Mouse (Mus musculus) megakaryocyte-erythroid progenitor cell, adult 5-6 weeks (primary cell): Measurements from ENCODE around the gene Gm42906. TPM values are rescaled to one million over a fixed set of nuclear protein-coding genes. Genes with fewer than 3 reads are reported as not detected.

Experiments
- ATAC-seq: replicated peaks from 2 replicates; pipeline ENCODE4 v1.8.0; 2016; ENCODE audit warnings: mild to moderate bottlenecking, inconsistent platforms; ENCODE audit not compliant: severe bottlenecking, poor library complexity, low FRiP score, low TSS enrichment
- total RNA-seq, 2 experiments: library from RNA; stranded (forward) in 1 of 2; stranded (reverse) in 1 of 2; fragments of 200-1000, 215-1000 nt in 1 of 2; fragments of >200 nt in 1 of 2; fragmentation: Nextera tagmentation in 1 of 2; gene quantifications; 2 replicates each; pipeline ENCODE4 v1.2.3; 2014 to 2017

Gm42906 gene
- total RNA-seq, 2 experiments from 2014 or later = not detected

DNA sequence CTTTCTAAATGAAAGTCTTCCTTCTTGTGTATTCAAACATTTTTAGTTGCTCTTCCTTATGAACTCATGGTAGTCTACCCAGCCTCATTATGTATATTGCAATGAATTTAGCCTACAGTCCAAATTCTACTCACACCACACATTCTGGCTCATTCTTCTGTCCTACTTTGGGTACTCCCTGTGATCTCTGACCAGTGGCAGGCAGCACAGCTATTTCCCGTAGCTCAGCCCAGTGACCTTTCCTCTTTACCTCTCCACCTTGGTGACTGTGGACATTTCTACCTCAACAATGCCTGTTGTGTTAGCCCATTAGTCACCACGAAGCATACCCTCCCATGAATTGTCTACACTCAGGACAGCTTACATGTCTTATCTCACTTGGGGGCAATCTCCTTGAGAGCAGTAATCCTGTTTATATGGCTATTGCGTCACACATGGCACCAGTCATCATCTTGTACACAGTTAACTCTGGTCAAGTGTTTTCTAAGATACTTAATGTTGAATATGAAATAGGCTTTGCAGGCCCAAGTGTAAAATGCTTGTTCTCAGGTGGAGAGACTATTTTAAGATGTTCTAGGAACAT is 257.7 kb downstream of the Gm42906 start:
- ATAC-seq = no peak

DNA sequence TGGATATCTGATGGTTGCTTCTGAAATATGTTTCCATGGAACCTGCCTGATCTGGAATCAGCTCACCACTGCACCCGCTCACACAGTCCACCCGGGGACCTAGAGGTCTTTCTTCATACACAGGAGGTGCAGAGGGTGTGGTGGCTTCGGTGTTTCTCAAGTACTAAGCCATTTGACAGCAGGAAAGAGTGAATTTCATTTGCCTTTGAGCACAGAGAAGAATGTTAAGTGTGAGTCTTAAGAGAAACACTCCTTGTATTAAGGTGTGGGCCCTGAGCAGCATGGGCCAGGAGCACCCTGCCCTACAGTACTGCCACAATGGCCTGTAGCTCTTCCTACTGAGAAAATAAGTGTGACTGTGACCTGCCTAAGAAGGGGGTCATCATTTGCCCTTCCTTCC is 259.8 kb downstream of the Gm42906 start:
- ATAC-seq = no peak

DNA sequence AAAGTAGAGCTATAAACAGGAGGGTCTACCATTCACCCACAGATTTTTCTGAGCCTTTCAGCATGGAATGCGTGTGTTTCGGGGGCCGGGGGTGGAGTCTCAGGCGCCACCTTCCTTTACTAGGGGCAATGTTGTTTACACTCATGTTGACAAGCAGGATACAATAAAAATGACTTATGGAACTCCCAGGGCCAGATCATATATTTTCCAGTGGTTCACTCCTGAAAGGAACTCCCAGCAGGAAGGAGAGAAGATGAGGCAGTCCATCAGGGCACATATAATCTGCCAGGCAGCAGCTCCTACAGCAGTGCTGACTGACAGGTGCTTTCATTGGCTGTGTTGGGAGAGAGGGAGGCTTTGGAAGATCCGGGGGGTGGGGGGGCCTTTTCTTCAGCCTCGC is 260.3 kb downstream of the Gm42906 start:
- no peak for ATAC-seq

DNA sequence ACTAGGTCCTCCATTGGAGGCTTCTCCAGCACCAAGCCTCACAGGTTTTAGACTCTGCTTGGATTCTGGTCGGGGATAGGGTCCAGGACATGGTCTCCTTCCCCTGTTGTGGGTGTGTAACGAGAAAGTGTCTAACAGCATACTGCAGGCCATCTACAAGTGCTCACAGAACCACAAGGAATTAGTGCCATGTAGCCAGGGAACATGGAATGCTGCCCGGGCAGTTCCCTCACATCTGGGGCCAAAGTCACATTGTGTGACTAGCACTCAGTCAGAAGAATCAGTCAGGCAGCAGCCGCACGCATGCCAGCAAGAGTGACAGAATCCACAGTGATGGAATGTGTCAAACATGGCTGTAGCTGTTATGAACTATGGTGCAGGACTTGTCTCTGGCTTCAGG is 261.7 kb downstream of the Gm42906 start:
- no peak for ATAC-seq

DNA sequence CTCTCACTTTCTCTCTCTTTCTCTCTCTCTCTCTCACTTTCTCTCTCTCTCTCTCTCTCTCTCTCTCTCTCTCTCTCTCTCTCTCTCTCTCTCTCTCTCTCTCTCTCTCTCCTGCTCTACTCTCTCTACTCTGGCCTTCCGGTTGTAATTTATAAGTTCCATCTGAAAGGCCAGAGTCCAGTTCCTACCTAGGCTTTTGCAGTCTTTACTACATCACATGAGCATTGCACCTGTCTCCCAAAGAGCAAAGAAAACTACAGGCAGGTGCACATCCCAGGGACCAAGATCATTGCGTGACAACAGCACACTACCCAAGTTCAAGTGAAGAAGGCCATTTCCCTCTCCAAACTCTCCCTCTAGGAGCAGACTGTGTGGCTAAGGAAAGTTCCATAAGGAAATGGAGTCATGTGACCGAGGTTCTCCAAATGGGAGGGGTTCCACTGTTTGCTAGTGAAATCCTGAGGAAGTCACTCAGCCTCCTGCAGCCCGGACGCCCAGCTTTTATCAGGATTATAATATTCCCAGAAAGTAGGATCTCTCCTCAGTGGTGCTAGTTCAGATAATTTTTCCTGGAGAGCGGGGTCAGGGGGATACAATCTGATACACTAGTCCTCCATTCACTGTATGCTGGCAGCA is 262.5 kb downstream of the Gm42906 start:
- ATAC-seq = no peak

DNA sequence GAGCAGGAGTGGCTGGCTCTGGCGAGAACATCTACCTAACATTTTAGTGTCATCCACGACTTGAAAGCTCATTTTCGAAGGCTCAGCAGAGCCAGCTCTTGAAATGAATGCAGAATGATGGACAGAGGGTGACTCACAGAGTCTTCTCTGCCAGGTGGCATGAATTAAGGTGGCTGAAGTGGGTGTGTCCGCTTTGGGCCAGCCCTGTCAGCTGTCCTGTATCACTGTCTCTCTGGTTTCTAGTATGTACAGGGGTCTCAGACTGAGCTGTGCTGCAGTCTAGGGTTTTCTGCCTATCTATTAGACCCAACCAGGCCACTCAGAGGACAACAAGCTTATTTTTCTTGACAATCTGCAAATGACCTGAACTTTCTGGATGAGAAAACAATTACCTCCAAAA is 263.1 kb downstream of the Gm42906 start:
- ATAC-seq = no peak

DNA sequence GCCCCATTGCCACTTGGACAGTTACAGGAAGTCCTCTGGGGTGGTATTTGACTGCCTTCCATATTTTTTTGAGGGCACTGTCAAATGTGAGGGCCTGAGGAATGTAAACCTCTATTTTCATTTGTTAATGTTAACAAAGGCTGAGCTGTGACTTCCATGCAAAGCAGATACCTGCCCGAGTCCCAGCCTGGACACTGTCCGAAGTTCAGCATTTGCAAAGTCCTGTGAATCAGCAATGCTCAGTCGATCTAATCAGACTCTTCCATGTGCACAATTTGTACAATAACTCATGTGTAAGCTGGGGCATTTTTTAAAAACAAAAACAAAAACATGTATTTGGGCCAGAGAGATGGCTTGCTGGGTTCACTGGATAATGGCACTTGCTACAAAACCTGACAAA is 265.3 kb downstream of the Gm42906 start:
- ATAC-seq = no peak

DNA sequence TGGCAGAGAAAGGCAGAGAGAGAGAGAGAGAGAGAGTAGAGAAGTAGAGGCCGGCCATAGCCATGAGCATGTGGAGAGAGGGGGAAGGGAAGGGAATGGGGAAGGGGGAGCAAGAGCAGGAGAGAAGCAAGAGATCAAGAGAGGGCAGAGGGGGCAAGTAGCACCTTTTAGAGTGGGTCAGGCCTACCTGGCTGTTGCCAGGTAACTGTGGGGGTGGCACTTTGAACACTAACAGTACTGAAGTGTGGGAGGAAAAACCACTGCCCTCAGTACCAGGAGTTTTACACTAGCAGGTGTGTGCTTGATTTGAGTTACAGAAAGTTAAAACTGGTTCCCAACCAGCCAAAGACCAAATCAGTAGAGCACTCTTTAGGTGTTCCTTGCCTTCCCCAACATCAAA is 272.7 kb downstream of the Gm42906 start:
- no peak for ATAC-seq

DNA sequence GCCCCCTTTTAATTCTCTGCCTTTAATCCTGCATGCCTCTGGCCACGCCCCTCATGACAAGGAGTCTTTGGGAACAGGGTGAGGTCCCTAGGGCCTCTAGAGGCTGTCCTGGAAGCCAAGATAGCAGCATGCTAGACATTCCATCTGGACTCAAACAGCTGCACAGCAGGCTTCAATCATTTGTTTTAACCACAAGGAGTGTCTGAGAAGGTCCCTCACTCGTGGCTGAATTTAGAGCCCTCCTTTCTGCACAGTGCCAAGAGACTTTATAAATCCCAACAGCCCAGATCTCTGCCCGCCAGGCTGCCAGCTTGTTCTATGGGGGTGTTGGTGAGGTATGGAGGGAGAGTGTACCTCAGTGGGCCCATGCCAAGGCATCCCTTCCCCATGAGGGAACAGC is 273.2 kb downstream of the Gm42906 start:
- no peak for ATAC-seq

DNA sequence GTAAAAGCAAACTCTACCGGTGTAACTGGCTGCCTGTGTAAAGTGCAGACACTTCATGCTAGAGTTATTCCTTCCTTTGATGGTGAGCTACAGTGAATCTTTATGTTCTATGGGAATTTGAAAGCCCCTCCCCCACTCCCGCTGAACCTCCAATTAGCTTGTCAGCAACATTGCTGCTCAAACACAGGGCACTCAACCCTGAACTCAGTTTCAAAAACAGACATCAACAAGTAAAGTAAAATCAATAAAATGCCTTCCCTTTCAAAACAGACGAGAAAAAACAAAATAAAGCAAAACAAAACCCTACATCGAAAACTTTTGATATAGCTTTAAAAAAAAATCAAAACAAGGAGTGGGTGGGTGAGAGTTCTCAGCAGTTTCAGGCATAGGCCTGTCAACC is 273.9 kb downstream of the Gm42906 start:
- ATAC-seq = no peak

DNA sequence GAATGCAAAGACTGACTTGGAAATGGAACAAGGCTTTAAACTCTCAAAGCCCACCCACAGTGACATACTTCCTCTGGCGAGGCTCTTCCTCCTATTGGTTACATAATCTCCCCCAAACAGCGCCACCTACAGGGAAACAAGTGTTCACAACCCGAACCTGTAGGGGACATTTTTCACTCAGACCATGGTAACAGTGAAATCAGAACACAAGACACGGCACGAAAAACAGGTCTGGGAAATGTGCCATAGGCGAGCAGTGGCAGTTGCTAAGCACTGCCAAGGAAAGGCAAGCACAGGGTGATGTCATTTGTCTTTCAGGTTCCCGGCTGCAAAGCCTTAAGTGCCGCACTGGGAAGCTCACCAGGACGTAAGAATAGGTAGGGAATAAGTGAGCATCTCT is 276.4 kb downstream of the Gm42906 start:
- no peak for ATAC-seq

DNA sequence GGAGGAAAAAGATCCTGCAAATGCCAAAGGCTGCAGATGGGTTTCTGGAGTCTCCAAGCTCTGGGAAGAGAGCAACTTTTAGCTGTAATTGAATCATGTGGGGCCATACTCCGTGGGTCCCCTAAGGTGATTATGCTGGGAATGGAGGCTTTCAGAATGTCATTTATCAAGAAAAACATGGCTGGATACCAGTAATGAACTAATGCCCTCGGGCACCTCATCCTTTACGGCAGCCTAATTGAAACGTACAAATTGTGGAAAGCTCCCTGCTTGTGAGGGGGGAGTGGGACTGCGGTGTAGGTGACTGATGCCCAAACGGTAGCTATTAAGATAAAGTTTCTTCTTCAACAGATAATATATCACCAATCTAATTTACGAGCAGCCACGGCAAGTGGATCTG is 278.5 kb downstream of the Gm42906 start:
- no peak for ATAC-seq

DNA sequence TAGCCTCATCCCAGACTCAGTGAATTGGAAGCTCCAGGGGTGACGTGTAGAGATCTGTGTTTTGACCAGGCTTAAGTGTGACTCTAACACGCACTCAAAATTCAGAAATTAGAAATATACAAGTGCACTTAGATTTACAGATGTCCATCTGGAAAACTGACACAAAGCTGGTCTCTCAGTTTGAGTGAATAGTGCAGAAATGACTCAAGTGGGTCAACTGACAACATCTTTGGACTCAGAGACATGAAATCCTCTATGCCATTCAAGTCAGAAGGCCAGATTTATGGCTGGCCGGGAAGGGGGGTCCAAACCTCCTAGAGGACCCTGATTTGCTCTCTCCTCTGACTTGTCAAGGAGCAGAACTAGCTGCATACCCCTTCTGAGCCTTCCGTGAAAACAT is 279.9 kb downstream of the Gm42906 start:
- ATAC-seq = no peak

DNA sequence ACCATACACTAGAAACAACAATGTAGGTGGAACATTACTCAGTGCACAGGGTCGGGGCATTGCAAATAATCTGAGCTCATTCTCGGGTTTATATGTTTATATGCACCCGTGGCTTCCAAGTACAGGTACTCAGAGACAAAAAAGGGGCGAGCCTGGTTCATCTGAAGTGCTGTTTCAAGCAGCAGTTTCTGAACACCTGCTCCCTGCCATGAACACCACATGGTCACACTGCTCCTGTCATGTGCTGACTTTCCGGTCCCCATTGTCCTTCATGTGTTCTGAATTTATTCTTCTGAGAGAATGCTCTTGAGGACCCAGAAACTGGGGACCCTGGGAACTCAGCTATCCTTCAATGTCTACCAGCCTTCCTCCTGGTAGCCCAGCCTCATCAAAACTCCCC is 282.2 kb downstream of the Gm42906 start:
- no peak for ATAC-seq

DNA sequence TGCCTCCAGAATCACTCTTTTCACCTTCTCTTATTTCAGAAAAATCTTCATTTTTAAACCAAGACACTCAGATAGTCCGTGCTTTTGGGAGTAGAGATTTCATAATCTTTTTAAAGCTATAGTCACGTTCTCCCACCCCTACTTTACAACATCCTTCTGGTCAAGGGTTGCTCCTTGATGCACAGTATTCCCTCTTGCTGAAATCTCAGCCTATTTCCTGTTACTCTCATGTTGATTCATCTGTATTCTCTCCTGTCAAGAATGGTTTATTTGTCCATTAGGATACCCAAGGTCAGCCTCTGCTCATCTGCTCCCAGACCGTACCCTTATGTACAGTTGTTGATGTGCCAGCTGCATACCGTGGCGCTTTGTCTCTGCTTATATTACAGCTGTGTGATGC is 284.0 kb downstream of the Gm42906 start:
- ATAC-seq = no peak

DNA sequence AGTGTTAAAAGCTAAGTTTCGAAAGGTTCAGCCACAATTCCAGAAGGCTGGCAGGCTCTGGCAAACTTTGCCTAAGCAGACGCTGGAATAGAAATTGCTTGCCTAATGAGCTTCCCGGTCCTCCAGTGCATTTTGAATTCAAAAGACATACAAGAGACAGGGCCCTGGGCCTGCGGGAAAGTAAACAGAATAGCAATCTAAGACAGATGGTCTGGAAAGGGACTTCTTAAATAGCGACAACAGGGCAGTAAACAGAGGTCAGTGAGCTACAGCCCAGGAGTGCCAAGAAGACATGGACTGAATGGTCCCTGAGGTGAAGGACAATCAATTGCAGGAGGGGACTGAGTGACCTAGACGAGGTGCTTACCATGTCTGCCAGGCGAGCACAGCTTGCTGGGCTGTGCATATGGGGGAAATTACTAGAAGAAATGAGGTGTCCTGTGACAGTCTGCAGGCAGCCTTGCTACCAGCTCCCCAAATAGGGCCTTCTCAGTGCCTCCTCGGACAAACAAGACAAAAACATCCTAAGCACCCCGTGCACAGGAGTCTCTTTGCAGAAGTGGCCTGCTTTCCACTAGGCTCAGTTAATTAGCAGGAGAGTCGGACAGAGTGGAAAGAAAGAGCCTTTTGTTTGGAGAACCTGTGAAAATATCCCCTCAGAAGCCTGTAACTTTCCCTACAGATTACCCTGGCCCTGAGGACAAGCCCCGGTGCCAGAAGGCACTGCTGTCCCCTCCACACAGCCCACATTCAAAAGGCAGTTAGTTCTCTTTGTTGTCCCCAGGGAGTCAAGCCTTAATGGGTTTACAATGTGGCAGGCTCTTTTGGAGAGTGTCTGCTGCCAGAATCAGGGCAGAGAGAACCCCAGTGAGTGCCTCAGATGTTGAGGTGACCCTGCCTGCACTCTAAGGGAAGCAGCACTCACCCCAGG is 285.0 kb downstream of the Gm42906 start:
- ATAC-seq = no peak

DNA sequence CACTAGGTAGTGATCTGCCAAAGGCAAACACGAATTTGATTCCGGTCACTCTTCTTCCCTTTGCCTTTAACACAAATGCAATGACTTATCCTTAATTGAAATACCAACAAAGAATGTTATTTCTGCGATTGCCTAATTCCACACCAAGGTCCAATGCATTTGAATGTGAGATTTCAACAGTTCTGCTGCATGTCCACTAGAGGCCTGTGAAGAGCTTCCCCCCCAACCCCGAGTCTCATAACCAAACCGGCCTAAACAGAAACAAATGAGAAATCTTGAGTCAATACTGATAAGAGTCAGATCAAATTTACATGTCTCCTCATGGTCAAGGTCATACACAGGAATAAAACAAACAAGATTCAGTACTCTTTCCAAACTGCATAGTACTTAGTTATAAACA is 285.7 kb downstream of the Gm42906 start:
- ATAC-seq = peak; percentile 67

DNA sequence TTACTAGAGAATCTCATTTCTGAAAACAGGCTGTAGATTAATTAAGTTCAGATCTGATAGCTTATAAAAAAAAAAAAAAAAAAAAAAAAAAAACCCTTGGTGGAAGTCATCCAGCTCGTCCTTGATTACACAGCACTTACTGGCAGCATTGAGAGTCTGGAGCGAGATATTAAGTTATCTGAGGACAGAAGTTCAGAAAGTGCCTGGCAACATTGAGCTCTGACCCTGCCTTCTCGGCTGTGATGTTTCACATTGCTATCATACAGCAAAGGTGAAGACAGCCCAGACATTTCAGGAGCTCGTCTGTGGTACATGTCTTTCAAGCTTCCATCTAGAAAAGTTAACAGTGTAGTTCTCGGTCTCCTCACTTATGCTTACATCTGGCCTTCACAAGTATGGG is 290.1 kb downstream of the Gm42906 start:
- peak; percentile 67 for ATAC-seq

DNA sequence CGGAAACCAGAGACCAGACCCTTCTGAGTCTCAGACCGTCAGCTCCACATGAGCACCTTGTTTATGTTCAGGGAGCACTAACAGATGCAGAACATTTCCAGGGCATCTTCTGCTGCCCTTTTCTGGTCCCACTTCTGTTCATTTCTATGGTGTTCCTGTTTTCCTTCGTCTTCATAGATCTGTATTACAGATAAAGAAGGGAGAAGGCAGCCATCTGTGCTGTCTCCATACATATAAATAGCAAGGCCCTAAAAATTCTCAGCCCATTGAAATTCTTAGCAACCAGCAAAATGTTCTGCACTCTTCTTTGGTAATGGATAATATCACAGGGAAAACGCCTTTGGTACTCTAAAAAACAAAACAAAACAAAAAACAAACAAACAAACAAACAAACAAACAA is 290.7 kb downstream of the Gm42906 start:
- no peak for ATAC-seq

DNA sequence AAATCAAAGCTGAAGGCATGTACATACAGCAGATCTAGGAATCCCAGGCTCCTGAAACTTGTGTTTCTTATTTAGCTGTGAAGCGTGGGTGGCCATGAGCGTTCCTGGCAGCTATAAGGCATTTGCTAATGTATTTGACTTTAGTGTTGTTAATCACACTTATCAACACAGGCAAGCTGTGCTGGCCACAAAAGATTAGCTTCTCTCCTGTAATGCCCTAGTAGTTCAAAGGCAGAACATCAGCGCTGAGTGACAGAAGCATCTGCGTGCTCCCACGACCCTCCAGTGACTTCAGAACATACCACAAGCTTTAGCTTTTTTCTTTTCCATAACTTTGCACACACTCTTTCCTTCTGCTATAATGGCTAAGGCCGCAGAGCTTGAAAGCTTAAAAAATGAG is 292.0 kb downstream of the Gm42906 start:
- ATAC-seq = peak; percentile 76
